Mouse (Mus musculus) stomach, postnatal 0 days (tissue): Measurements from ENCODE around the gene Slc35b2.

ENCODE experiments used
- CTCF ChIP-seq: IDR thresholded peaks from 2 replicates; pipeline ENCODE4 v1.5.1; 2016; ENCODE audit warnings: antibody characterized with exemption, low read depth, mild to moderate bottlenecking, moderate library complexity
- EP300 ChIP-seq: optimal IDR thresholded peaks from 2 replicates; pipeline ENCODE3; 2016; ENCODE audit warnings: antibody characterized with exemption

- TF ChIP-seq EP300 = no peak
- TF ChIP-seq CTCF = no peak
These were observed 27.4 kb upstream of the Slc35b2 start for GRCm38 (mm10) chr17:45536264-45536663.
